Mouse (Mus musculus) frontal cortex, adult (tissue): ENCODE measurements at regions not wholly inside any gene's neighbourhood (a gene's known extent, or its start where the extent isn't known, plus 50 kb on each side); places are given as distances from the start of the nearest gene placed in this dataset.

Source experiments
- ATAC-seq: cut with Nextera tagmentation; 2 replicates; pipeline ENCODE4 v1.9.2; 2017; ENCODE audit warnings: mild to moderate bottlenecking, moderate library complexity, mixed read lengths; ENCODE audit not compliant: low TSS enrichment

DNA sequence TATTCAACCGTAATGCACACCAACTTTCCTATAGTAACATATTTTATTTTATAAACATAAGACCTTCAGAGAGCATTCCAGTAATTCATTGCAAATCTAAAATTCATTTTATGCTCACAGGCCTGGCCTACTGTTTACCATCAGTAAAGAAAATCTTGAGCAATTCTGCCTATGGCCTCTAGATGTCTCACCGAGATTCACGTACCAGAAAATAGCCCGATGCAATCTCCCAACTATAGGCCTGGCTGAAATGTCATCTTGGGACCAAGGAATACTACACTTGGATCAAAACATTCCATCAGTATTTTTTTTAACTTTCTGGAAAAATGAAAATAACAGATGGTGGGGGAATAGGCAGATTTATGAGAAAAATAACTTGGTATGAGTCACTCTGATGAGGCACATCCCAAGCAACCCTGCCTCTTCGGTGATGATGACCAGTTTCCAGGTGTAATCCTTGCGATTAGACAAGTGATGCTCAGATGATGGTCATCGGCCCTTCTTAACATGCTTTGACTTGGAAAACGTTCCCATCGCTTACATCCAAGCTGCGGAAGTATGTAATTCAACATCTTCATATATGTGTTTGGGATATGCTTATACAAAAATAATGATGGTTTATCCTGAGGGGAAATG, 439.9 kb downstream of the Nyap2 start:
- ATAC-seq: peak; percentile 95

DNA sequence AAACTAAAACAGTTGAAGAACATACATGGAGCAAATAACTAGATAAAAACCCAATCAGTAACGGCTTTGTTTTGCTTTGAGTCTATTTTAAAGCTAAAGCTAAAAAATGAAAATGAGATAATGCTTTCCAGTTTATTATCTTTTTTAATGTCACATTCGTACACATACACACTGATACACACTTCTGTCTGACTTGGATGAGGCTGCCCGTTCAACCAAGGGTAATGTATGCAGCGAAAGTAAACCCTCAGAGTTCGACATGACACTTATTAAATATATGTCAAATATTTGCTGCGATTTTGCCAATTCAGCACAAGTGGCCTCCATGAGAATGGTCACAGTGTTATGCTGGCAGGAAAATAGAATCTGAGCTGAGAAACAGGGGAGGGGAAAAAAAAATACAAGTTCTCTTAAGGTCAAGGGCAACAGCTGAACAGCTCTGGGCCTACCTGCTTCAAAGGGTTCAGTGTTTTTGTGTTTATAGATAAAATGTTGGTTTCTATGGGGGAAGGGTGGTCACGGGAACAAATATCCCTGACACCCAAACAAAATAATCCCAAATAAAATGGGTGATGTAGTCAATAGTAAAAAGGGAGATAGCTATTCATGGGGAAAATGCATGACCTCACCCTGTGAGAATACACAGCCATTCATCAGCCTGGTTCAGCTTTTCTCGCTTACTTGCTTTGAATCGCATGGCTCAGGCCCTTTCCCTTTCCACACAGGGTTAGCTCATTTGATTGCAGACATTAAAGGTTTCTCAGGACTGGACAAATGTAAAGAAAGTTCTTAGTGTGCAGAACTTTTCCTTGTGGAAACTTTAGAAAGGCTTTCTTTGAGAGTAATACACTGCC, 443.9 kb downstream of the Nyap2 start:
- no peak for ATAC-seq

- no peak for ATAC-seq
These were observed 446.2 kb downstream of the Nyap2 start for GRCm38 (mm10) chr1:81522929-81523328.

DNA sequence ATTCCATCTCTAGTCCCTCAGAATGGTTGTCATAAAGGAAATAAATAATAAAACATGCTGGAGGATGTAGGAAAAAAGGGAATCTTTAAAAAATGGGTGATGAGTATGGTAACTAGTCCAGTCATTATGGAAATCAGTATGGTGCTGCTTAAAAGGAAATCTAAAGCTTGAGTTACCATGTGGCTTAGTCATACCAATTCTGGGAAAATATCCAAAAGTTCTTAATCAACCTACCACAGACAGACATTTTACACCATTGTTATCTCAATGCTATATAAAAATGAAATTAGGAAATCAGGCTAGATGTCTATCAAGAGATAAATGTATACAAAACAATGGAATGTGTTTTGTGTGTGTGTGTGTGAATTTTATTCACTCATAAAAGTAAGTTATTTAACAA, 449.1 kb downstream of the Nyap2 start:
- ATAC-seq: no peak

- ATAC-seq: no peak
These were observed 461.1 kb downstream of the Nyap2 start for GRCm38 (mm10) chr1:81537836-81538235.

DNA sequence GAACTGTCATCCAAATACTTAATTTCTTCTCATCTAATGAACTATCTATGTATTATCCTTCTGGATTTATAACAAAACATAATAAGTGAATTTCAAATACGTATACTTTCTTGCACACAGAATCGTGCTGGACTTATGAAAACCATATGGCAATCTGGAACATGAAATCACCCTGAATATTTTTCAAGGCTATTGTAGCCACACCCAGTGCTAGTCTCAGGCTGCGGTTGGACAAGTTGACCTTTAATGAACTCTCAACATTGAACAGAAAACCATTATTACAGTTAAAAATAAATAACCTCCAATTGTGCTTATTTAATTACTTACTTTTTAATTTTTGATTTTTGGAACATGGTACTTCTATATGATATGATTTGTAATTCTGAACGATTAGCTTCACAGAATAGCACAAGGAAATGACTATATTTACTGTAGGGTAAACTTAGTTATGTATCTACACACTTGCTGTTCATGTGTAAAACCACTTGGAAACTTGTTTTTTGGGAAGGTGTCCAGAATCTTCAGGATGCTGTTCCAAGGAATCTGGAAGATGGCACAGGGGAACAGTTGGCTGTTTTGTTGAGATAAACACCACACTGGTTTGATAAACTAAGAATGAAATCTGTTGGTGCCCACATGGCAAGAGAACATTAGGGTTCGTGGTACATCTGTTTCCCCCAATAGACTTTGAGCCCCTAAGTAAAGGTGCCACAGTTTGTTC, 463.0 kb downstream of the Nyap2 start:
- ATAC-seq: no peak

GRCm38 (mm10) chr1:81548906-81549305, 472.2 kb downstream of the Nyap2 start:
- no peak for ATAC-seq

DNA sequence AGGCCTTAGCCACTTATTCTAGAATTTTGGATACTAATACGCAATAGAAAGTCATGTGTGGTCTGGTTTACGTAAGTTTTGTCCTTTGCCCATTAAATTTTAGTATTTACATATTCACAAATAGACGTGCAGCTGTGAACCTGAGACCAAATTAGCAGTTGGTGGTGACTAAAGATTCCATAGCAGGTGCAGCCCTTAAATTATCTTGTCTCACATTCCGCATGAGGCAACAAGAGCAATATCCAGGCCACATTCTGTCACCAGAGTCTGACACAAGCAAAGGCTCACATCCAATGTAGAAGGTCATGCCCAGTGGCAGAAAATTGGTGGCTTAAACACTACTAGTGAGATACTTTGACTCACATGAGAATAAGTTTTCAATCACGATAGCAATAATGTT, 473.0 kb downstream of the Nyap2 start:
- ATAC-seq: no peak

GRCm38 (mm10) chr1:81552731-81553130, 476.0 kb downstream of the Nyap2 start:
- ATAC-seq: no peak

GRCm38 (mm10) chr1:81576965-81577664, 500.4 kb downstream of the Nyap2 start:
- ATAC-seq: no peak

GRCm38 (mm10) chr1:81577665-81578201, 501.0 kb downstream of the Nyap2 start:
- ATAC-seq: peak; percentile 76

DNA sequence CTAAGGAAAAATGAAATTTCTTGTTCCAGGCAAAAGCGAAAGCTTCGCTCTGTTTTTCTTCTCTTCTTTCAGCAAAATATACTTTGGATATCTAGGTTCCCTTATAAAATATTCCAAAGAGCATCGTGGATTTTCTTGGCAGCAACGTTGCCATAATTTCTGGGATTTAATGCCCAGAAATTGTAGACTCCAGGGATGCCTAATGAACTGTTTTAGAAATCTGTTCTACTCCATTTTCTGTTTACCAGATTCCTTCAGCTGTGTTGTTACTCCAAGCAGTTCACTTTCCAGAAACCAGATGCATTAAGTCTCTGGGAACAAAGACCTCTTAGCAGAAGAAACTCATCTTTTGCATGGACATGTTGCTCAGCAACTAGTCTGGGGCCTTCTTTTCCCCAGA, 504.5 kb downstream of the Nyap2 start:
- ATAC-seq: no peak

GRCm38 (mm10) chr1:81587780-81588307, 511.1 kb downstream of the Nyap2 start:
- ATAC-seq: no peak

DNA sequence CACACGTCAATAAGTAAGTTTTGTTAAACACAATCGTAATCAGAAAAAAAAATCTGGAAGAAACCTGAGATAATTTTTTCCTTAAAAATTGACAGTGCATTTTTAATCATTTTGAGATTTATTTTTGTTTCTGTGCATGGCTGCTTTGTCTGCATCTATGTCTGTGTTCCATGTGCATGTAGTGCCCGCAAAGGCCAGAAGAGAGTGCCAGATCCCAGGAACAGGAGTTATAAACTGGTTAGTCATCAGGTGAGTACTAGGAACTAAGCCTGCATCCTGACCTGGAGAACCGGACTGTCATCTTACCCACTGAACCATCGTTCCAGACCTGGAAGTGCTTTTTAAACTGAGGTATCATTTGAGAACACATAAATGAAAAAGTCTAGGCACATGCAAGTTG, 514.9 kb downstream of the Nyap2 start:
- no peak for ATAC-seq

GRCm38 (mm10) chr1:81593280-81594182, 516.8 kb downstream of the Nyap2 start:
- peak; percentile 97 for ATAC-seq

DNA sequence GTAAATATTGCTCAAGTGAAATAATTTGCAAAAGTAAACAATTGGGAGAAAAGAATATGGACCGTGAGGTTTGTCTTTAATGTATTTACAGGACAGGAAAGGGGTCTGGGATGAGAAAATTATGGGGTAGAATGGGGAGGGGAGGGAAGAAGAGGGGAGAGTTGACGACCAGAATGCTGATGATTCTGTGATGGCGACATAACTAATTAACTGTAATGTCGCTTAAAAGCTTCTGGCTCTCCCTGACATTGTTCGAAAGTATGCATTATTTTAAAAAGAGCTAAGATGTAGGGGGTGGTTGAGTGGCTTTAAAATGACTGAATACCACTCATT, 517.4 kb downstream of the Nyap2 start:
- ATAC-seq: 0 out of 2 replicates have a peak, but pooled peaks have one; percentile 7

- 0 out of 2 replicates have a peak, but pooled peaks have one; percentile 31 for ATAC-seq
These were observed 517.9 kb downstream of the Nyap2 start for GRCm38 (mm10) chr1:81594606-81595005.

- ATAC-seq: no peak
These were observed 532.0 kb downstream of the Nyap2 start for GRCm38 (mm10) chr1:81608772-81609171.

GRCm38 (mm10) chr1:81618880-81619279, 542.1 kb downstream of the Nyap2 start:
- no peak for ATAC-seq

DNA sequence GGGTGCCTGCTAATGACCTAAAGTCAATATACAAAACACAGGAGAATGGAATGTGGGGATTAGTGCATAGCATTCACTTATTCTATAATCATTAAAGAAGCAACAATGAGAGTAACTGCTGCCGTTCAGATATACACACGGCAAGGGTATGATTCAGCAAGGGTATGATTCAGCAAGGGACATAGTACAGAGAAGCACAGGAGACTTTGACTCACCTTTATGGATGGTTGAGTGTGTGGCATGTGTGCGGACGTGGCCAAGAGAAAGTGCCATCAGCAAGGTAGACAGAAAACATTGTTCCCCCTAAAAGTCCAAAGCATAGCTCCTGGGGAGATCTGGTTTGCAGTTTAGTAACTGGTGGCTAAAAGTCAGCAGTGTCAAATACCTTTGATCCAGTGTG, 547.4 kb downstream of the Nyap2 start:
- no peak for ATAC-seq
